Mouse (Mus musculus): Measurements from ENCODE around the gene Tepsin.

DNA sequence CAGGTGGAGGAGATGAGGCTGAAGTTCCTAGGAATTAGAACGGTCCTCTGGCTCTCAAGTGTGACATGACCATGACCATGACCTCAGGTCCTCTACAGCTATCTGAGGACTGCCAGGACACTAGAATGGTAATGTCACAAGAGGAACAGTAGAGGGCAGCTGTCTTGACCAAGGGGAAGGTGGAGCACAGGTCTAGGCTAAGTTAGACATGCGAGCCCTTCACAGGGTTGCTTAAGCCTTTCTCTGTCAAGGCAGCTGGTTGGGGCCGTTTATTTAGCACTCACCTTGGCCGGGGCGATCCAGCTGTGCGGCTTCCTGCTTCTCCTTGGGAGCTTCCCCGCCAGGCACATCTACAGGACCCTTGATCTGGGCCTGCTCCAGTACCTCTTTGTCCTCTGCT, 12.0 kb upstream of the Tepsin start:
- TF ChIP-seq CTCF (IDR thresholded peaks at IDR 0.05; ENCODE audit: low read depth) (peak; percentile 23; the same call in 1 of the 2 replicates), EP300 (IDR thresholded peaks at IDR 0.05; ENCODE audit: low read depth) (no peak)

Measured in liver, embryonic 14.5 days (tissue).